Mouse (Mus musculus): ENCODE results near the gene Crtac1.

DNA sequence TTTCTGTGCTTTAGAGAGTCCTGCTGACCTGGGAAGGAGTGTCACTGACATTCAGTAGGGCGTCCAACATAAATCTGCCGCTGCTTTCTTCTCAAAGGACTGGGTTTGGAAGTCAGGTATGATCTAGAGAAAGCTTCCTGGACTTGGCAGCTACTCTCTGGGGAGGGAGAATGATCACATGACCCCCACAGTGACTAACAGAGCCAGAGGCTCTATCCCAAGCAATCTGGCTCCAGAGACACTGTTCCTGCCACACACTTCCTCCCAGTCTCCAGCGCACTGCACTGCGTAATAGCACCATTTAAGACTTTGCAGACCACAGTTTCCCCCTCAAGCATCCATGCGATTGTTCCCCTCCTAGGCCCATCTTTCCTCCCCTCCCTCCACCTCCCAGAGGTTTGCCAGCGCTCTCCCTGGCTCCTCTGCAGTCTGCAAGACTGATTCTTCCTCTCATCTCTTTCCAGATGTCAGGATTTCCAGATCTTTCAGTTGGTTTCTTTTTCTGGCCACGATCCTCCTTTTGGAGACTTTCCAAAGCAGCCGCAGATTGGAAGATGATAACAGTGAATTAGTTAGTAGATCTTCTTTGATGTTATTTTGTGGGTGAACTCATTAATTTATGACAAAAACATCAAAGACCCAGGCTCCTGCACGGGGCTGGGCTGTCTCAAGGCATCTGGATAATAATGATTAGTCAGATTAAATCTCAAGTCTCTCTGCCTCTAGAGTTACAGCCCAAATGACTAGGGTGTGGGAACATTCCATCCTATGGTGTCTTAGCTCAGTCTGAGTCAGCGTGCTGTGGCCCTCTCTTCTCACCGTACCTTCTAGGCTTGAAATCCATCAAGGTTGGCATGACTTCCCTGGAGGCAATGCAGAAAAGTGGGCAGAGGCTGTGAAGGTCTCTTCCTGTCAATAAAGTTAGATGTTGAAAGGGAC is 181.3 kb downstream of the Crtac1 start:
- no peak for TF ChIP-seq CTCF (IDR thresholded peaks at IDR 0.05 in 2 of 3, conservative IDR thresholded peaks at IDR 0.05 in 1 of 3; ENCODE audit: control insufficient read depth in 1 of 3, insufficient read depth in 1 of 3, low read depth in 2 of 3, low read length in 3 of 3, poor library complexity in 1 of 3, severe bottlenecking in 1 of 3)
- TF ChIP-seq EP300 (IDR thresholded peaks at IDR 0.05; ENCODE audit: low read depth in 1 of 2, low read length in 2 of 2), result no peak
- no peak for TF ChIP-seq HCFC1 (IDR thresholded peaks at IDR 0.05; ENCODE audit: low read depth, low read length)
- no peak for TF ChIP-seq POLR2AphosphoS2 (IDR thresholded peaks at IDR 0.05; ENCODE audit: low read length)
- TF ChIP-seq GATA1 (IDR thresholded peaks at IDR 0.05; ENCODE audit: low read depth, low read length), result no peak
- TF ChIP-seq TAL1 (IDR thresholded peaks at IDR 0.05; ENCODE audit: low read length), result no peak
- TF ChIP-seq ZKSCAN1 (IDR thresholded peaks at IDR 0.05; ENCODE audit: low read depth, low read length), result no peak
- TF ChIP-seq MYC (IDR thresholded peaks at IDR 0.05; ENCODE audit: low read depth, low read length), result no peak

Measured in MEL (cell line).